Mouse (Mus musculus) lung, postnatal 0 days (tissue): ENCODE data around the gene Mblac1.

Experiments
- CTCF ChIP-seq: IDR thresholded peaks from 2 replicates; pipeline ENCODE4 v1.5.1; 2016; ENCODE audit warnings: antibody characterized with exemption, mild to moderate bottlenecking
- EP300 ChIP-seq: IDR thresholded peaks from 2 replicates; pipeline ENCODE4 v1.6.1; 2016; ENCODE audit warnings: antibody characterized with exemption, mild to moderate bottlenecking, control low read depth

GRCm38 (mm10) chr5:138187661-138188306 is 6.3 kb upstream of the Mblac1 start:
- TF ChIP-seq CTCF (no peak), EP300 (no peak)
